Mouse (Mus musculus) NIH3T3 (cell line): Measurements from ENCODE around the gene Bicc1.

Source experiments
- DNase-seq: peaks from one replicate; pipeline ENCODE4 v3.0.0-alpha.2; 2012; ENCODE audit warnings: low read depth

Bicc1 gene

GRCm38 (mm10) chr10:71158940-71159675 lies 392 bp downstream of the Bicc1 start:
- DNase-seq, result peak; percentile 70

DNA sequence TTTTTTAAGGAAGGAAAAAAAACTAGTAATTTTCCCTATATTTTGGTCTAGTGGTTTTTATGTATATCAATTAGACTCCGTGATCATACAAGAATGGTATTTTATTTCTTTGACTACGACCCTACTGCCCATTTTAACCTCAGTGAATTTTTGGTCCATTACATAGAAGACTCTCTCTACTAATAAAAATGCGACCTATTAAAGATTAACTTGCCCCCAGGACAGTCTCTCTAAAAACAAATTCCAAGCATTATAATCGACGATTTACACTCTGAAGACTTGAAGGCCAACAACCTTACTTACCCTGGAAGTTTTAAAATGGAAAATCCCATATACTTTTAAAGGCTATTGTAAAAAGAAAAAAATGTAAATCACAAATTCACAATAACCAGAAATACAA lies 2.9 kb downstream of the Bicc1 start:
- no peak for DNase-seq

DNA sequence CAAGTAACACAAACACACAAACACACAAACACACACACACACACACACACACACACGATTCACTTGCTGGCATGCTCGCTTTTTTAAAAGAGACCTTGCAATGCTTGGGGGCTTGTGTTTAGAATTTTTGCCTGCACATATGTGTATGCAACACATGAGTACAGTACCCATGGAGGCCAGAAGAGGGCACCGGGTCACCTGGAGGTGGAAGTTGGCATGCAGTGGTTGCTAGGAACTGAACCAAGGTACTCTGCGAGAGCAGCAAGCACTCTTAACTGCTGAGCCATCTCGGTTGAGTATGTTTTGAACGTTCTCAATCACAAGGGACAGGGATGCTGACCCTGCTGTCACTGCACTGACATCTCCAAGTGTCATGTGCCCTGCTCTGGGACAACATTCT lies 5.9 kb downstream of the Bicc1 start:
- DNase-seq, result no peak

DNA sequence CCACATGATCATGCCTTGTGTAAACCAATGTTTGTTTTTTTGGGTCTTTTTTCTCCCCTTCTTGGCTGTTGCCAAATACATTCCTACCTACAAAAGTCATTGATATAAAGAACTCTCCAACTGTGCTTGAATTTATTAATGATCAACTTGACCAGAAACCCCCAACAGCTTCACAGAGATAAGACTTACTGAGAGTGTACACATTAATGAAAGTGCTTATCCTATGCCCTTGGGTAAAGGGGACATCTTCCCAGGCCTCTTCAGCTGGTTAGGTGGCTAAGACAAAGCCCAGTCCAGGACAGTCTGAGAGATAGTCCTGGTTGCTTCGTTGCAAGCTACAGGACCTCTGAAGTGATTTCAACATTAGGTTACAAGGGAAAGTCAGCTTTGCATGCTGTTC lies 6.4 kb downstream of the Bicc1 start:
- DNase-seq, result no peak

- no peak for DNase-seq
These were observed 9.0 kb downstream of the Bicc1 start for GRCm38 (mm10) chr10:71150486-71150885.

GRCm38 (mm10) chr10:71148951-71149603 lies 10.4 kb downstream of the Bicc1 start:
- no peak for DNase-seq

GRCm38 (mm10) chr10:71148226-71148625 lies 11.3 kb downstream of the Bicc1 start:
- DNase-seq, result no peak

DNA sequence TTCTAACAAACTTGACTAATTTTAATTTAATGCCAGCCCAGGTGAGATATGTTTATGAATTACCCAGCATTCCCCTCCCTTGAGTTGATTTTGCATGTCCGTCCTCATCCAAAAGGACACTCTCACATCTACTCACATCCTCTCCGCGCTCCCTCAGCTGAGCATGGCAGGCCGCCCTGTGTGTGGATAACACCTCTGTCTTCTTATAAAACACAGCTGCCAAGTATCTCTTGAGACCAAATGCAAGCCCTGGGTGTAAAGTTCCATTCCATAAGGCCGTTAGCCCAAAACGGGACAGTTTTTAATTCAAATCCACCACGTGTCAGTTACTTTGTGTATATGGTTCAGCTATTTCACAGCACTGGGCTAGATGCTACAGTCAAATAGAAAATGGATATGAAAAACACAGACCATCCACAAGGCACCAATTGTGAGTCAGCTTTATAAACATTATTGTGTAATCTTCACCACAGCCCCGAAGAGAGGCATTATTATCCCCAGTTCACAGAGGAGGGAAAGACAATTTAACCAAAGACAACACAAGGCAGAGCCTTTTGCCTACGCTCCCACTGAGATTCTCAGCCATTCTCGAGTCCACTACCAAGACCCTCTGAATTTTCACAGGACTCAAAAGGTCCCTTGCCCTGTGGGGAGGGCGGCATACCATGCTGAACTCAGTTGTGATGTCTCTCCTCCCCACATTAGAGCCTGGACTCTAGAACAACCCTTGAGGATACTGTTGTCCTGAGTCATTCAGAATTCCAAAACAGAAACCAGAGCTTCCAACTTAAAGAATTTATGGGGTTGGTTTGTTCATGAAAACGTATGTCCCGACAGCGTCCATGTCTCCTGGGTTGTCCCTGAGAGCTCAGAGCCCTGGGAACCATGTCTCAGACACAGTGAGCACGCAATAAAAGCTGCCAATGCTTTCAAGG lies 12.6 kb downstream of the Bicc1 start:
- peak; percentile 82 for DNase-seq

- peak; percentile 29 for DNase-seq
These were observed 13.7 kb downstream of the Bicc1 start for GRCm38 (mm10) chr10:71145801-71146200.

DNA sequence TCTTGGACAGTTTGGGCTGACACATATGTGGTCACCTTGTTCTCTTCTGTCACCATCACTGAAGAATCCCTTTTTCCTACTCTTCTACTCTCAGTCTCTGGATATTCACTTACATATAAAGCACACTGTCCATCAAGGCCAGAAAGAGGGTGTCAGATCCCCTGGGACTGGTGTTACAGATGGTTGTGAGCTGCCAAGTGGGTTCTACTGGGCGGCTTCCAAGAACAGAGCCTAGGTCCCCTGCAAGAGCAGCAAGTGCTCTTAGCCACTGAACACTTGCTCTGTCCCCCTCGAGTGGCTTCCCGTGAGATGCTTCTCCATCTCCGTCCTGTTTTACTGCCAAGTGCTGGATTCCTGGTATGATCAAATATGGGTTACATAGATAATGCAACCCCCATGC lies 15.3 kb downstream of the Bicc1 start:
- DNase-seq, result no peak

- no peak for DNase-seq
These were observed 16.9 kb downstream of the Bicc1 start for GRCm38 (mm10) chr10:71142568-71142967.

GRCm38 (mm10) chr10:71140281-71140845 lies 19.1 kb downstream of the Bicc1 start:
- no peak for DNase-seq

- no peak for DNase-seq
These were observed 20.7 kb downstream of the Bicc1 start for GRCm38 (mm10) chr10:71138852-71139197.

- DNase-seq, result peak; percentile 42
These were observed 21.2 kb downstream of the Bicc1 start for GRCm38 (mm10) chr10:71138132-71138851.

- no peak for DNase-seq
These were observed 21.9 kb downstream of the Bicc1 start for GRCm38 (mm10) chr10:71137606-71138005.

DNA sequence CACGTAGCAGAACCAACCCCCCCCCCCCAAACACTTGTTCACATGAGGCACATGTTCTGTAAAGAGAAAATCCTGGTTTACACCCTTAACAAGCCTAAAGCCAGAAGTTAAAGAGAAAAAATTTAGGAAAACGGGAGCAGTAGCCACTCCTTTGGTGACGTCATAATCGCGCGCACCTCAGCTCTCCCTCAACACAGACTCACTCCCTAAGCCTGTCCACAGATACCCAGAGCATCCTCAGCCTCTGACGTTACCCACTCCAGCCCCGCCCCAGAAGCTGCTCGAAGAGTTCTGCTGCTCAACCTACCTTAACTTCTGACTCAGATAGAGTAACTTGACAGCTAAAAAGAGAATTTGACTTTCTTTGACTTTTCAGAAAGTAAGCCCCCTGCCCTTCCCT lies 28.2 kb downstream of the Bicc1 start:
- DNase-seq, result no peak

DNA sequence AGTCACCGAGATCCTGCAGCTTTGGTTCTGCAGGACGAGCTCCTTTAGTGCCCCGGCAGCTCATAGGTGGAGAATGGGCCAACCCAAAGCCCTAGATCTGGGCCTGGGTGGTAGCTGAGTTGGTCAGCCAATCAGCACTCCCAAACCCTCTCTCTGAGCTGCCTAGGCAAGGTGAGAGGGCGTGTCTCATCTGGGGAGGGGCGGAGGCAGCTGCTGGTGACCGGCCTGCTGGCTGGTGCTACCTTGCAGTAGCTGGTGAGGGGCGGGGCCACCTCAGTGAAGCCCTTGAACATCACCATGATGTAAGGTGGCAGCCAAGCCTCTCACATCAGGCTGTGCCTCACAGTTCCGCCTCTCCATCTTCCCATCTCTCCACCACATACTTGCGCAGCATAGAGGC lies 29.2 kb downstream of the Bicc1 start:
- DNase-seq, result no peak

DNA sequence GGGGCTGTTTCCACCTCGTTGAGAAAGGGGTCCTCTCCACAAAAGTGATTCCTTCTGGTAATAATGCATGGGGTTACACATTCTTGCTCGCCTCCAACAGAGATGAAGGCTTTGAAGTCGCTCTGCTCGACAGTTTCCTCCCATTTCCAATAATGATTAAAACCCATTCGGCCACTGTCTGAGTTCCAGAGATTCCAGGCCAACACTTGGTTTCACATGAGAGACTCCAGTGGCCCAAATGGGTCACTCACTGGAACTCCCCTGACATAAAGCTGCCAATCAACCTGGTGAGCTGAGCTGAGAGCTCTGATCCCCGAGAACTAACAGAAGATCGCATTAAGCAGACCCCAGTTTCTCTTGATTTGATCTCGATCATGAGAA lies 31.6 kb downstream of the Bicc1 start:
- no peak for DNase-seq

DNA sequence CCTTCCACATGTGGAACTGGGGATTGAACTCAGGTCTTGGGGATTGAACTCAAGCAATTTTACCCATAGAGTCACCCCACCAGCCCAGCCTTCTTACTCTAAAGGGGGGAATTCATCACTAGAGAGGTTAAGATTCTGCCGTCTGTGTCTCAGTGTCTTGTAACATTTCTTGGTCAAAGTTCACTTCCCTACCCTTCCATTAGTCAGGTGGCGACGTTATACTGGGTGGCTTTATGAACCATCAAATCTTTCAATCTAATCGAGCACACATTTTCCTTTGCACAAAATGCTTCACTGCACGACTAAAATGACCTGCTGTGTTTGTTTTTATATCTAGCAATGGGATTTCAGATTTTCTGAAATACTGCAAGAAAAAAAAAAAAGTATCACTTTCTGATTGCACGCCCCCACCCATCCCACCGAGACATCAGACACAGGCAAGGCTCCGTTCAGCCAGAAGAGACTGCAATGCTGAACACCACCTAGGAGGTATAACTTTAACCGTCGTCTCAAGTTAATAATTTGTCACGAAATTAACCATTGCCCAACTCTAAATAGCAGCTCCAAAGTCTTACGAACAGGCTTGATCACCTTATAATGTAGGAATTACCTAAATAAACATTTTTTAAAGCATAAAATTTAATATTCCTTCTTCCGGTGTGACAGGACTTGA lies 32.1 kb downstream of the Bicc1 start:
- no peak for DNase-seq

DNA sequence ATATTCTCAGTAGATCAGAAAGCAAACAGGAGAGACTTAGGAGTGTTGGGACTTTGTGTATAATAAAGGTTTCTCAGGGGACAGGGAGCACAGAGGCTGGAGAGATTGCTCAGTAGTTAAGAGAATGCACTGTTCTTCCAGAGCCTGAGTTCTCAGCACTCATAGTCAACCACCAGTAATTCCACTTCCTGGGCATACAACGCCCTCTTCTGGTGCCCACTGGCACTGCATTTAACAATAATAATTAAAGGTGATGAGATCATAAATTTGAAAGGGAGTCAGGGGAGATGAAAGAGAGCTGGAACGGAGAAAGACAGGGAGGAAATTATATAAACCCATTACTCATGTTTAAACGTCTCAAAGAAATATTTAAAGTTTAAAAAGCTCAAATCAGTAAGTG lies 35.5 kb downstream of the Bicc1 start:
- no peak for DNase-seq

- DNase-seq, result no peak
These were observed 36.1 kb downstream of the Bicc1 start for GRCm38 (mm10) chr10:71123395-71123794.
